Mouse (Mus musculus) thymus, adult 2 months (tissue): ENCODE measurements at regions not wholly inside any gene's neighbourhood (a gene's known extent, or its start where the extent isn't known, plus 50 kb on each side); places are given as distances from the start of the nearest gene placed in this dataset.
"Not testable (repeated sequence)": the region's sequence is repeated elsewhere in the genome, so short reads cannot be mapped to it uniquely, and the experiment has no call there.

Source experiments
- DNase-seq: peaks from one replicate; pipeline ENCODE4 v3.0.0; 2021
- H3K27ac ChIP-seq: fragments of 200-500 bp; 2 replicates; pipeline ENCODE4 v1.5.1; 2012; ENCODE audit warnings: low read length, control low read depth; ENCODE audit not compliant: control insufficient read depth, insufficient read depth
- H3K27me3 ChIP-seq: fragments of 200-500 bp; 2 replicates; pipeline ENCODE4 v1.6.1; 2012; ENCODE audit warnings: mild to moderate bottlenecking, low read length, moderate library complexity, mixed read lengths; ENCODE audit not compliant: control insufficient read depth, insufficient read depth
- H3K36me3 ChIP-seq: fragments of 200-500 bp; 2 replicates; pipeline ENCODE4 v1.6.1; 2012; ENCODE audit warnings: mild to moderate bottlenecking, low read length, moderate library complexity; ENCODE audit not compliant: control insufficient read depth, insufficient read depth
- H3K4me1 ChIP-seq: fragments of 200-500 bp; replicated peaks from 2 replicates; pipeline ENCODE4 v1.6.1; 2012; ENCODE audit warnings: low read length; ENCODE audit not compliant: control insufficient read depth, insufficient read depth
- H3K4me3 ChIP-seq: fragments of 200-500 bp; 2 replicates; pipeline ENCODE4 v1.5.1; 2012; ENCODE audit warnings: mild to moderate bottlenecking, low read length, control low read depth, moderate library complexity; ENCODE audit not compliant: control insufficient read depth, insufficient read depth
- CTCF ChIP-seq: fragments of 200-500 bp; IDR thresholded peaks from 2 replicates; pipeline ENCODE4 v1.5.1; 2012; ENCODE audit warnings: mild to moderate bottlenecking, control low read depth, low read length, moderate library complexity, borderline replicate concordance; ENCODE audit not compliant: control insufficient read depth, poor library complexity, insufficient read depth; ENCODE audit errors: extremely low read depth
- POLR2A ChIP-seq: fragments of 200-500 bp; IDR thresholded peaks from 2 replicates; pipeline ENCODE4 v1.6.1; 2012; ENCODE audit warnings: mild to moderate bottlenecking, low read length, control low read depth, moderate library complexity; ENCODE audit not compliant: control insufficient read depth, poor library complexity, insufficient read depth; ENCODE audit errors: extremely low read depth
- WGBS: fragments of 180-500 bp; shearing (Covaris S2); methylation state at CpG from one replicate; pipeline ENCODE4 v1.1.7; 2018; 5-methylcytosine and 5-hydroxymethylcytosine counted together

DNA sequence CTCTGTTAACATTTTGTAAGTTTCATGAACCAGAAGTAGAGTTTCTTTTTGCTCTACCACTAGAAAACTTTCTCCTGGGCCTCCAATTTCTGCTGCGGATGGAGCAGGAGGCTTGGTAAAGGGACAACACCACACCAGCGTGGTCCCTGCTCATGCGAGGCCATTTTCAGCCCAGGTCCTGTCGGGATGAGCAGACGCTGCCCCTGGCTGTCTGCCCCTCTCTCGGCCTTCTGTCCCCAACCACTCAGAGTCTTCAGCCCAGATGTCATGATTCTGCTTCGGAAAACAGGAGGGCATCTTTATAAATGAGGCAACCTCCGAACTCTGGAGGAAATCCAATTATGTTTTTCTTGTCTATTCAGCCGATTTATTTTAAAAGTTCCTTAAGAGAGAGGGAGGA lies 186.6 kb upstream of the Npvf start:
- TF ChIP-seq POLR2A (no peak), CTCF (no peak)
- Histone ChIP-seq H3K36me3 (no peaks in the 10 kb centered on the region), H3K4me1 (no peaks in the 10 kb centered on the region), H3K4me3 (no peak overlapping the region), H3K27ac (no peak overlapping the region), H3K27me3 (no peaks in the 10 kb centered on the region)
- DNase-seq = no peak
- 80% methylated on average over 9 of the region's 9 CpGs for WGBS

DNA sequence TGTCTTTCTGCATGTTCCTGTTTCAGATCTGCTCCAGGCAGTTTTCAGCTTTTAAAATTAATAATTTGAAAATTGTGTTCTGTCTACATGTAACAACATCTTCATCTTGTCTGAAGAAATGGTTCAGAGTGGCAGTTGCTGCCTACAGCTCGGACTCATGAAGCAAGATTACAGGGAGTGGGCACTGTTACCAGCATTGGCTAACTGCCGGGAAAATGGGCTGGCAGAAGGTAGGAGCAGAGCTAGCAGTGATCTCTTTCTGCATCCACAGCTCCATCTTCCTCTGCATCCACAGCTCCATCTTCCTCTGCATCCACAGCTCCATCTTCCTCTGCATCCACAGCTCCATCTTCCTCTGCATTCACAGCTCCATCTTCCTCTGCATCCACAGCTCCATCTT lies 191.0 kb upstream of the Npvf start:
- not testable (repeated sequence) for H3K4me3 ChIP-seq, H3K36me3 ChIP-seq, DNase-seq, H3K27me3 ChIP-seq, H3K4me1 ChIP-seq, H3K27ac ChIP-seq
- 84% methylated on average over 2 of the region's 2 CpGs for WGBS

DNA sequence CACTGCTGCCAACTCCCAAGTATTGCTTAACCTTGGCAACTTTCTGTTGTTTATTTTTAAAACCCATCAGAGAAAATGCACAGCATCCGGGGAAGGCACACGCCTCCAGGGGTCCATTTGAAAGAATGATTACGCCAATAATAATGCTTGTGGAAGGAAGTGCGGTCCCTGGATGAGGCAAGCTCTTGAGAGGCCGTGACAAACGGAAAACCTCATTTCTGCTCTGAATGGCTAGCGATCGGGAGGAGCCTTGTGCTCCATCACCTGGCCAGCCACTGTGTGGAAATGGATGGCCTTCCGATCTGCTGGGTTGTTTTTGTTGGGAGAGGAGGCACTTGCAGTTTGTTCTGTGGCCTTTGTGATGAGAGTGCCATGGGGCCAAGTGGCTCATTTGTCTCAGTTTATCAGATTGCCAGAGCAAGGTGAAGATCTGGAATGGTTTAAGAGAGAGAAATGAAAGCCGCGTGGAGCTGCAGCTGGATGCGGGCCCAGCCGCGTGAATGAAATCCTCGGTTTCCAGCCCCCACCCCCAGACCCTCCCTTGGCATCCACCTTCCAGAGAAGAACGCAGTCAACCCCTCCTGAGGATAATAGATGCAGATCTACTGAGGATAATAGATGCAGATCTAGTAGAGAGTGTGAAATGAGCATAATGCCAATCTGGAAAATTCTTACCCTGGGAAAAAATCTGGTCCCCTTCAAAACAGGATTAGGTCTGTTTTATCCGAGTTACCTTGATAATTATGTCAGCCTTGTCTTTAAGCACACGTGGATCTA lies 192.7 kb upstream of the Npvf start:
- Histone ChIP-seq H3K27me3 (no peaks in the 10 kb centered on the region), H3K27ac (no peak overlapping the region), H3K36me3 (no peaks in the 10 kb centered on the region), H3K4me3 (no peak overlapping the region), H3K4me1 (no peaks in the 10 kb centered on the region)
- no peak for DNase-seq
- TF ChIP-seq POLR2A (no peak), CTCF (no peak)
- WGBS = 74% methylated on average over 18 of the region's 18 CpGs

DNA sequence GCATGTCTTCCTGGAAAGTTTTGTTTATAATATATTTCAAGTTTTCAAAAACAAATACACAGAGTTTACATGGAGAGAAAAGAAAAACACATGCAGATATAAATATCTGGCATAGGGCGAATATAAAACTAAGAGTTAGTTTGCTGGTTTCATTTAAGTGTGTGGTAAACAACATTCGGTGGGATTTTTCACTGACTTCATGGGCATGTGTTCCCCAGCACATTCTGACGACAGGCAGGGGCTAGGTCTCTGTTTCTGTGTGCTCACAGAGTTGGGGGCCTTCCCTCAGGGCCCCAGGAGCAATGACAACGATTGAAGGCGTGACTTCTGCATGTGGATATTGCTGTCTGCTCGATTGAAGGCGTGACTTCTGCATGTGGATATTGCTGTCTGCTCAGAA lies 193.3 kb upstream of the Npvf start:
- DNase-seq = no peak
- Histone ChIP-seq H3K4me1 (no peaks in the 10 kb centered on the region), H3K27ac (no peak overlapping the region), H3K36me3 (no peaks in the 10 kb centered on the region), H3K27me3 (no peaks in the 10 kb centered on the region), H3K4me3 (no peak overlapping the region)
- no peak for TF ChIP-seq CTCF
- no peak for TF ChIP-seq POLR2A
- WGBS = 84% methylated on average over 7 of the region's 7 CpGs

DNA sequence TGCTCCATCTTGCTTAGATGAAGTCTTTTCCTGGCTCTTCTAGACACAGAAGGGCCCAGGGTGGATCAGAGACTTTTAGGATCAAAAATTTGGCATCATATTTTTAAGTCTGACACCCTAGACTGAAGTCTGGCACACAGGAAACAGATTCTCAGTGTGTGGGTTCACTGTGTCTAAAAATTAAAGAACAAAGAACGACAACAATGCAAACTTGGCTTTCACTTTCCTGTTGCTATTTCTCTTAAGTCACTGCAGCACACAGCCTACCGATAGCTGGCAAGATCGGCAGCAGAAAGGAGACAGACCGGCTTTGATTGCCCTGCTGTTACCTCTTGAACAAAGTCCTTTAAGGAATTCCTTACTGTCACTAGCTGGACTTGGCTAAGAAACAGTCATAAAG lies 204.9 kb upstream of the Npvf start:
- H3K4me1 ChIP-seq = no peaks in the 10 kb centered on the region
- no peaks in the 10 kb centered on the region for H3K36me3 ChIP-seq
- 30% methylated on average over 4 of the region's 4 CpGs for WGBS
- H3K4me3 ChIP-seq = no peak overlapping the region
- TF ChIP-seq CTCF (no peak), POLR2A (no peak)
- DNase-seq = no peak
- no peak overlapping the region for H3K27ac ChIP-seq
- H3K27me3 ChIP-seq = no peaks in the 10 kb centered on the region

DNA sequence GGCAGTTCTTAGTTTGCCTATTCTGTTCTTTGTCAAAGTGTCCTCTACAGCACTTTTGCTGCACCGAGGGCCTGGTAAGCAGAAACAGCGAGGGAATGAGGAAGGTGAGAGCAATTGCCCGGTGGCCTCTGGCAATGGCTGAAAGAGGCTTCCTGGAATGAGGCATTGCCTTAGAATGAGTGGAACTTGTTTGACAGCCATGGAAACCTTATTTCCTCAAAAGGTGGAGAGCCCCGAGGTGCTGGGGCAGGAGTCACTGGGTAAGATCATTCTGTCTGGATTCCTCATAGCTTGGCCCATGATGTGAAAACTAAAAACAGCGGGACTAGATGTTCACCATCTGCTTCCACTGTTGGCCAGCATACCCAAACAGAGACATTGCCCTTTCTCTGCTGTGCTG lies 223.8 kb upstream of the Npvf start:
- H3K4me3 ChIP-seq = no peak overlapping the region
- TF ChIP-seq CTCF (no peak), POLR2A (no peak)
- H3K4me1 ChIP-seq = no peaks in the 10 kb centered on the region
- 60% methylated on average over 5 of the region's 5 CpGs for WGBS
- DNase-seq = no peak
- no peaks in the 10 kb centered on the region for H3K27me3 ChIP-seq
- no peaks in the 10 kb centered on the region for H3K36me3 ChIP-seq
- H3K27ac ChIP-seq = no peak overlapping the region

DNA sequence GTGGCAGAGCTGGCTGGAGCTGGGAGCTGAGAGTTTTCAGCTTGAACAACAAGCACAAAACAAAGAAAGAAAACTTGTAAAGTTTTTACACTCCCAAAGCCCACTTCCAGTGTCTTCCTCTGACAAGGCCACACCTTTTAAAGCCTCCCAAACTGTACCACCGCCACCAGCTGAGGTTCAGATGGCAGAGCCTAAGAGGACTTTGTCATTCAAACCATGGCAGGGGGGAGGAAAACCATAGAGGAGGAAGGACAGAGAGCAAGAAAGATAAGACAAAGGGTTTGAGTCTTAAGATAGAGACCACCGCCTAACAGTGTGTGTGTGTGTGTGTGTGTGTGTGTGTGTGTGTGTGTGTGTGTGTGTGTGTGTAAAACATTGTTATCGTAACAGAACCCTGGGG lies 228.1 kb upstream of the Npvf start:
- no peaks in the 10 kb centered on the region for H3K36me3 ChIP-seq
- no peak for TF ChIP-seq CTCF
- no peak for TF ChIP-seq POLR2A
- no peaks in the 10 kb centered on the region for H3K27me3 ChIP-seq
- H3K27ac ChIP-seq = no peak overlapping the region
- H3K4me1 ChIP-seq = no peaks in the 10 kb centered on the region
- no peak overlapping the region for H3K4me3 ChIP-seq
- WGBS = 85% methylated on average over 3 of the region's 3 CpGs
- DNase-seq = no peak
